Mouse (Mus musculus) CH12.LX (cell line): Measurements from ENCODE around the gene Aig1. TPM values are rescaled to one million over a fixed set of nuclear protein-coding genes. Genes with fewer than 3 reads are reported as not detected.

Source experiments
- DNase-seq: peaks from one replicate; pipeline ENCODE4 v3.0.0-alpha.2; 2013; ENCODE audit errors: extremely low read depth
- H3K27ac ChIP-seq: 2 replicates; pipeline ENCODE4 v1.5.1; 2012; ENCODE audit warnings: low read depth, mild to moderate bottlenecking, control low read depth, moderate library complexity; ENCODE audit not compliant: insufficient read depth
- H3K27me3 ChIP-seq: replicated peaks from 2 replicates; pipeline ENCODE3; 2012; ENCODE audit warnings: inconsistent platforms
- H3K36me3 ChIP-seq, 2 experiments: replicated peaks in 1 of 2; 2 replicates each; pipeline versions ENCODE3 to v1.6.1; 2012; ENCODE audit warnings: inconsistent platforms in 1 of 2, low read length in 1 of 2, mild to moderate bottlenecking in 1 of 2, mixed read lengths in 1 of 2, moderate library complexity in 1 of 2; ENCODE audit not compliant: control insufficient read depth in 1 of 2, insufficient read depth in 1 of 2
- H3K4me1 ChIP-seq, 2 experiments: 2 replicates each; pipeline ENCODE4 v1.6.1; 2012; ENCODE audit warnings: inconsistent platforms in 1 of 2, moderate library complexity in 1 of 2; ENCODE audit not compliant: insufficient read depth in 2 of 2, control insufficient read depth in 1 of 2
- H3K4me2 ChIP-seq: 2 replicates; pipeline ENCODE4 v1.6.1; 2012; ENCODE audit warnings: low read depth, mild to moderate bottlenecking, control low read depth; ENCODE audit not compliant: poor library complexity, insufficient read depth, severe bottlenecking
- H3K4me3 ChIP-seq, 3 experiments: fragments of 150-350 bp in 1 of 3; sonication (generic) in 1 of 3; replicated peaks in 1 of 3; 2 replicates each; pipeline versions ENCODE3 to v1.5.1; 2011 to 2012; ENCODE audit warnings: low read depth in 2 of 3, low read length in 2 of 3, mild to moderate bottlenecking in 2 of 3, moderate library complexity in 2 of 3, control low read depth in 1 of 3, improper control_type of control experiment in 1 of 3, inconsistent platforms in 1 of 3, mixed read lengths in 1 of 3; ENCODE audit not compliant: poor library complexity in 1 of 3
- H3K79me2 ChIP-seq: replicated peaks from 2 replicates; pipeline ENCODE4 v1.6.1; 2012; ENCODE audit warnings: mild to moderate bottlenecking, moderate library complexity; ENCODE audit not compliant: control insufficient read depth, poor library complexity, insufficient read depth, severe bottlenecking; ENCODE audit errors: extremely low read depth
- H3K9ac ChIP-seq: 2 replicates; pipeline ENCODE4 v1.6.1; 2012; ENCODE audit warnings: low read depth, mild to moderate bottlenecking, control low read depth, moderate library complexity; ENCODE audit not compliant: insufficient read depth
- H3K9me3 ChIP-seq: replicated peaks from 2 replicates; pipeline ENCODE3; 2012; ENCODE audit warnings: low read length, inconsistent platforms, mixed read lengths
- CHD2 ChIP-seq: IDR thresholded peaks from 2 replicates; pipeline ENCODE4 v1.6.1; 2011; ENCODE audit warnings: low read length, improper control_type of control experiment
- ETS1 ChIP-seq: conservative IDR thresholded peaks from 2 replicates; pipeline ENCODE4 v1.6.1; 2012; ENCODE audit warnings: low read depth, mild to moderate bottlenecking, inconsistent platforms, low read length, improper control_type of control experiment, moderate library complexity
- HCFC1 ChIP-seq: IDR thresholded peaks from 2 replicates; pipeline ENCODE4 v1.6.1; 2012; ENCODE audit warnings: low read depth, mild to moderate bottlenecking, inconsistent platforms, low read length, improper control_type of control experiment
- JUN ChIP-seq: IDR thresholded peaks from 2 replicates; pipeline ENCODE4 v1.6.1; 2011; ENCODE audit warnings: low read depth, mild to moderate bottlenecking, low read length, improper control_type of control experiment, moderate library complexity; ENCODE audit not compliant: insufficient read depth
- JUND ChIP-seq: conservative IDR thresholded peaks from 2 replicates; pipeline ENCODE4 v1.6.1; 2011; ENCODE audit warnings: low read depth, low read length, improper control_type of control experiment
- KAT2A ChIP-seq: IDR thresholded peaks from 2 replicates; pipeline ENCODE4 v1.6.1; 2012; ENCODE audit warnings: low read length, improper control_type of control experiment, inconsistent platforms; ENCODE audit not compliant: insufficient replicate concordance
- MAFK ChIP-seq: IDR thresholded peaks from 2 replicates; pipeline ENCODE4 v1.6.1; 2011; ENCODE audit warnings: low read length, improper control_type of control experiment; ENCODE audit not compliant: insufficient replicate concordance
- MAZ ChIP-seq: IDR thresholded peaks from 2 replicates; pipeline ENCODE4 v1.6.1; 2012; ENCODE audit warnings: low read depth, mild to moderate bottlenecking, inconsistent platforms, low read length, improper control_type of control experiment, moderate library complexity
- MEF2A ChIP-seq: IDR thresholded peaks from 2 replicates; pipeline ENCODE4 v1.6.1; 2014; ENCODE audit warnings: low read depth, mild to moderate bottlenecking, inconsistent platforms, low read length, improper control_type of control experiment, borderline replicate concordance
- MXI1 ChIP-seq: IDR thresholded peaks from 2 replicates; pipeline ENCODE4 v1.6.1; 2011; ENCODE audit warnings: mild to moderate bottlenecking, low read depth, low read length, improper control_type of control experiment
- MYC ChIP-seq: IDR thresholded peaks from 2 replicates; pipeline ENCODE4 v1.6.1; 2011; ENCODE audit warnings: low read depth, mild to moderate bottlenecking, improper control_type of control experiment, low read length
- NELFE ChIP-seq: IDR thresholded peaks from 2 replicates; pipeline ENCODE4 v1.6.1; 2011; ENCODE audit warnings: low read depth, low read length, improper control_type of control experiment
- NRF1 ChIP-seq: IDR thresholded peaks from 2 replicates; pipeline ENCODE4 v1.6.1; 2014; ENCODE audit warnings: low read depth, mild to moderate bottlenecking, inconsistent platforms, low read length, improper control_type of control experiment, moderate library complexity
- PAX5 ChIP-seq: IDR thresholded peaks from 2 replicates; pipeline ENCODE4 v1.6.1; 2012; ENCODE audit warnings: low read length, inconsistent platforms, mixed read lengths
- POLR2A ChIP-seq: IDR thresholded peaks from 2 replicates; pipeline ENCODE4 v1.6.1; 2011; ENCODE audit warnings: low read depth, mild to moderate bottlenecking, improper control_type of control experiment, low read length
- RAD21 ChIP-seq: IDR thresholded peaks from 2 replicates; pipeline ENCODE4 v1.6.1; 2011; ENCODE audit warnings: low read depth, mild to moderate bottlenecking, low read length, improper control_type of control experiment, moderate library complexity
- RCOR1 ChIP-seq: conservative IDR thresholded peaks from 2 replicates; pipeline ENCODE4 v1.6.1; 2012; ENCODE audit warnings: low read depth, mild to moderate bottlenecking, inconsistent platforms, low read length, improper control_type of control experiment
- TBP ChIP-seq: conservative IDR thresholded peaks from 2 replicates; pipeline ENCODE4 v1.6.1; 2011; ENCODE audit warnings: low read depth, low read length, improper control_type of control experiment
- TCF12 ChIP-seq: IDR thresholded peaks from 2 replicates; pipeline ENCODE4 v1.6.1; 2014; ENCODE audit warnings: low read depth, mild to moderate bottlenecking, inconsistent platforms, low read length, improper control_type of control experiment
- UBTF ChIP-seq: IDR thresholded peaks from 2 replicates; pipeline ENCODE4 v1.6.1; 2012; ENCODE audit warnings: low read depth, mild to moderate bottlenecking, inconsistent platforms, low read length, improper control_type of control experiment, moderate library complexity
- USF1 ChIP-seq: IDR thresholded peaks from 2 replicates; pipeline ENCODE4 v1.6.1; 2014; ENCODE audit warnings: low read depth, mild to moderate bottlenecking, inconsistent platforms, low read length, improper control_type of control experiment
- USF2 ChIP-seq: conservative IDR thresholded peaks from 2 replicates; pipeline ENCODE4 v1.6.1; 2011; ENCODE audit warnings: low read depth, low read length, improper control_type of control experiment
- ZKSCAN1 ChIP-seq: IDR thresholded peaks from 2 replicates; pipeline ENCODE4 v1.6.1; 2012; ENCODE audit warnings: low read depth, inconsistent platforms, low read length, improper control_type of control experiment, borderline replicate concordance
- ZMIZ1 ChIP-seq: IDR thresholded peaks from 2 replicates; pipeline ENCODE4 v1.6.1; 2012; ENCODE audit warnings: low read depth, mild to moderate bottlenecking, inconsistent platforms, low read length, improper control_type of control experiment
- ZNF384 ChIP-seq: IDR thresholded peaks from 2 replicates; pipeline ENCODE4 v1.6.1; 2012; ENCODE audit warnings: low read depth, low read length, improper control_type of control experiment, inconsistent platforms
- dilution Hi-C: fragments of 300-500 bp; cut with MboI; formaldehyde crosslinking; loops from 2 replicates; pipeline ENCODE4 v1.14.3; 2020; ENCODE audit warnings: low sequenced_read_pairs; ENCODE audit not compliant: extremely low pct_unique_long_range_greater_than_20kb, extremely low pct_ligation_motif_present
- in situ Hi-C: fragments of 300-500 bp; cut with MboI; formaldehyde crosslinking; loops from 3 replicates; pipeline ENCODE4 v1.14.3; 2019; ENCODE audit warnings: low sequenced_read_pairs, low pct_ligation_motif_present, low pct_unique_long_range_greater_than_20kb, mixed read lengths
- polyA plus RNA-seq: library from polyadenylated mRNA; unstranded; fragments of >175 nt; gene quantifications from 2 replicates; pipeline ENCODE4 v1.2.1, GENCODE M21; 2012; ENCODE audit warnings: low read depth; ENCODE audit not compliant: insufficient read length
- total RNA-seq, 2 experiments: library from RNA; depleted of rRNA; stranded (reverse); fragments of 300-350 nt in 1 of 2; fragments of >200 nt in 1 of 2; gene quantifications; 2 replicates each; pipeline ENCODE4 v1.2.3; 2012 to 2014

The Aig1 gene
- total and polyA plus RNA-seq, 3 experiments: 1.6 to 10.8 (median 2.4) TPM

- dilution Hi-C loops: no loop called here
- H3K79me2 ChIP-seq: no peaks in the 10 kb centered on the region
- H3K9ac ChIP-seq: no peak overlapping the region
- H3K4me2 ChIP-seq: no peak overlapping the region
- in situ Hi-C loops: no loop called here
- no peaks in the 10 kb centered on the region for H3K4me1 ChIP-seq
- no peak for DNase-seq
- H3K27ac ChIP-seq: no peak overlapping the region
- no peaks in the 10 kb centered on the region for H3K36me3 ChIP-seq
- no peak overlapping the region for H3K4me3 ChIP-seq
- TF ChIP-seq USF1: no peak
- TF ChIP-seq PAX5: no peak
- no peak for TF ChIP-seq ZNF384
- no peak for TF ChIP-seq TCF12
- no peak for TF ChIP-seq KAT2A
- TF ChIP-seq TBP: no peak
- TF ChIP-seq UBTF: no peak
- no peak for TF ChIP-seq ZKSCAN1
- TF ChIP-seq NRF1: no peak
- no peak for TF ChIP-seq CHD2
- TF ChIP-seq ETS1: no peak
- TF ChIP-seq MXI1: no peak
- TF ChIP-seq JUND: no peak
- no peak for TF ChIP-seq MEF2A
- no peak for TF ChIP-seq POLR2A
- H3K27me3 ChIP-seq: no peaks in the 10 kb centered on the region
- H3K9me3 ChIP-seq: no peaks in the 10 kb centered on the region
These were observed 194.3 kb downstream of the Aig1 start for GRCm38 (mm10) chr10:13674304-13675032.

GRCm38 (mm10) chr10:13667166-13667696 is 201.5 kb downstream of the Aig1 start:
- Histone ChIP-seq H3K79me2 (no peaks in the 10 kb centered on the region), H3K27ac (no peak overlapping the region), H3K4me2 (no peak overlapping the region), H3K9ac (no peak overlapping the region), H3K4me3 (no peak overlapping the region), H3K9me3 (no peaks in the 10 kb centered on the region), H3K36me3 (no peaks in the 10 kb centered on the region), H3K4me1 (no peaks in the 10 kb centered on the region), H3K27me3 (no peaks in the 10 kb centered on the region)
- DNase-seq: no peak
- TF ChIP-seq NELFE: no peak
- TF ChIP-seq USF1: no peak
- no peak for TF ChIP-seq ZNF384
- no peak for TF ChIP-seq JUN
- TF ChIP-seq ZMIZ1: no peak
- TF ChIP-seq TCF12: no peak
- no peak for TF ChIP-seq UBTF
- TF ChIP-seq HCFC1: no peak
- no peak for TF ChIP-seq RCOR1
- no peak for TF ChIP-seq USF2
- TF ChIP-seq MEF2A: no peak
- no peak for TF ChIP-seq ZKSCAN1
- no peak for TF ChIP-seq TBP
- no peak for TF ChIP-seq MYC
- no peak for TF ChIP-seq POLR2A
- no peak for TF ChIP-seq RAD21
- no peak for TF ChIP-seq MAFK
- TF ChIP-seq MAZ: no peak
- dilution Hi-C loops: no loop called here
- in situ Hi-C loops: no loop called here
